Mouse (Mus musculus): ENCODE results near the gene Itih2.

Gene Itih2

DNA sequence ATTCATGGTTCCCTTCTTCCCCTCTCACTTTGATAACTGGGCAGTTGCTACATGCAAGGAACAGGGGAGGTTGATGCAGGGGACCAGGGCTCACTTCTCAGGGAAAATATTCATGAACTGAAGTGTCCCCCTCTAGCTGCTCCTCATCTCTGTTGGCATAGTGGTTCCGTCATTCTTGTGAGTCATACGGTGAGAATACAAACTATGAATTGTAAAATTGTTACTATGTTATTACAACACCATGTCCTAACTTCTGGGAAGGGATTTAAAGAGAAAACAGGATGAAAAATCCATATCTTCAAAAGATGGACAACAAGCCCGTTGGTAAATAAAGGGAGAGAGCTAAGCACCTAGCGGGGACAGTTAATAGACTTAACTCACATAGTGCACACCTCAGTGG is at the start of gene Itih2:
TSS of gene Itih2 (minus strand) at position 101 of the 400 bp plus-strand sequence.
- DNase-seq: no peak

DNA sequence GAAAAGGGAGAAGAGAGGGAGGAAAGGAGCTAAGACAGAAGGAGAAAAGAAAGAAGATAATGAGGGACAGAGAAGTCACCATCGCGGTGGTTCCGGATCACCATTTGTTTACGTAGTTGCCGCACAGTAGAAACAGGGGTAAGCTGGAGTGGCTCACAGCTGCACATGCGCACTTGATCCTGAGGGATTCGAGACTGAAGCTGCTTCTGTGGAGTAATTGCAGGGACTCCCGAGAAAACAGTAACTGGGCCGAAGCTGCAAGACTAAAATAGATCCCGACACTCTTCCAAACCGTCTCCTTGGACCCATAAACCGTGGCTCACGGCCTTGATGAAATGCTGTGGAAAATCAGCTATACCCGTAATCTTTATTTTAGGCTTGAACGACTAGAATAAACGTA is 38.8 kb upstream of the Itih2 start:
- DNase-seq: no peak

DNA sequence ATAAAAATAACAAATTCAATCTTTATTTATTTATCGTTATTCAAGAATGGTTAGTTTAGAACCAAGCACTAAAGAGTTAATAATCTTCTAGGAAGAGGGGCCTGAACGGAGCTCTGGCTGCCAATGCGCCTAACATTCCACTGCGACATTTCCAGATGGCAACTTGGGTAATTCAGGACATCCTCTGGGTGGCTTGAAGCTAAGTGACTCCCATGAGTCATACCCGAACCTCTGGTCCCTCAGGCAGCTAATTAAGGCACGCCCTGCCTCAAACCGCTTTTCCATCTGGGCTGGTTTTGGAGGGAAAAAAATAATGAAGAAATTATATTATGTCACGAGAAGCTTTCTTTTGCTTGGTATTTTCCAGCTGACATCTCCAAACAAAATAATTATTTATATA is 36.8 kb upstream of the Itih2 start:
- no peak for DNase-seq

DNA sequence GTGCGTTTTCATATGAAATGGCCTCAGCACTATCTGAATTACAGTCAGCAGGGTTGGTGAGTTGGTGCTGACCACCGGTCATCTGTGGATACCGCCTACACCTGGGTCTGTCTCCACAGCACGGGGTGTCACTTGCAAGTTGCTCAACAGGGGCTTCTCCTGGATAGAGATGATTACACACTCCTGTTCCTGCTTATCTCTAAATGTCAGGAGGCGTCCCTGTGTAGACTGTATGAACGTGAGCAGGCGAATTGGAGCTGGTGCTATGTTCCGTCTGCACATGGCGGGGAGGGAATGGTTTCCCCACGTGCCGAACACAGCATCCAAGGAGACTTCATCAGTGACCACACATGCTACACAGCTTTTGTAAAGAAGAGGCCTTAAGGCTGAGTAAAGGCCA is 36.1 kb upstream of the Itih2 start:
- no peak for DNase-seq

DNA sequence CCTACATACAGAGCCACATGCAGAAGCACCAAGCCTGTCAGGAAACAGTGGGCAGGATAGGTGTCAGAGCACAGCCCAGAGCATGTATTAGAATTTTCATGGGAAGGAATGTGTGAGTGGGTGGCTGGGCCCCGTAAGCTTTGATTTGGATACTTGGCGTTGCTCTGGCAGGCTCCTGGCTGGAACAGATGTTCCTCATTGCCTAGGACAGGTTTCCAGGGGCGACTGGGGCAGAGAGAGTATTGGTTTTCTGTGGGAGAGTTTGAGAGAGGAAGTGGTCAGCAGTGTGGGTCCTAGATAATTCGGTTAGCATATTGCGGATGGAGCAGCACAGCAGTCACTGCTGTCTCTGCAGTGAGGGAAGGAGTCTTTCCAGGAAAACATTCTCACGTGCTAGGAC is 35.4 kb upstream of the Itih2 start:
- no peak for DNase-seq

DNA sequence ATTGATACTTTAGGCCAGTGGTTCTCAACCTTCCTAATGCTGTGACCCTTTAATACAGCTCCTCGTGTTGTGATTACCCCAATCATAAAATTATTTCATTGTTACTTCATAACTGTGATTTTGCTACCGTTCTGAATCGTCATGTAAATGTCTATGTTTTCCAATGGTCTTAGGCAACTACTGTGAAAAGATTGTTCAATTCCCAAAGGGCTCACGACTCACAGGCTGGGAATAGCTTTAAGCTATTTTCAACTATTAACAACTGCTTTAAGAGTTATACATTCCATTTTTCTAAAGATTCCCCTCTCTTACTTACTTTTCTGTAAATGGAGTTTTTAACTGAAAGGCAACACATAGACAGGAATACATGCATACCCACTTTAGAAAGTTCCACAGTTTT is 30.8 kb upstream of the Itih2 start:
- no peak for DNase-seq

DNA sequence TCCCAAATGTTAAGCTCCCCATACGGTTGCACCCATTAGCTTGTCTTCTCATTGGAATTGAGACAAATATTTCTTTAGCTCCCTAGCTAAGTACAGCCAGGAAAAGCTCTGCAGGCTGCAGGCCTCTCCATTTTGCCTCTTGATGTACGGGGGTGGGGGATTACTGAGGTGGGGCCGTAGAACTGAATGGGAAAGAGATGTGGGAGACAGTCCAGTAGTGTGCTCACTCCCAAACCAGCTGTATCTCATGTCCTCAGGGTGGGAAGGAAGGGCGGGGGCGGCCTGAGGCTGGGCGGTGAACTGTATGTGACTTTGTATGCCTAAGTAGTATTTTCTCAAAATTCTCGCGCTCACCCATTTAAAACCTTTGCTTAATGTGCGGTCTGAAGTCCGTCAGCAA is 26.0 kb upstream of the Itih2 start:
- DNase-seq: no peak

DNA sequence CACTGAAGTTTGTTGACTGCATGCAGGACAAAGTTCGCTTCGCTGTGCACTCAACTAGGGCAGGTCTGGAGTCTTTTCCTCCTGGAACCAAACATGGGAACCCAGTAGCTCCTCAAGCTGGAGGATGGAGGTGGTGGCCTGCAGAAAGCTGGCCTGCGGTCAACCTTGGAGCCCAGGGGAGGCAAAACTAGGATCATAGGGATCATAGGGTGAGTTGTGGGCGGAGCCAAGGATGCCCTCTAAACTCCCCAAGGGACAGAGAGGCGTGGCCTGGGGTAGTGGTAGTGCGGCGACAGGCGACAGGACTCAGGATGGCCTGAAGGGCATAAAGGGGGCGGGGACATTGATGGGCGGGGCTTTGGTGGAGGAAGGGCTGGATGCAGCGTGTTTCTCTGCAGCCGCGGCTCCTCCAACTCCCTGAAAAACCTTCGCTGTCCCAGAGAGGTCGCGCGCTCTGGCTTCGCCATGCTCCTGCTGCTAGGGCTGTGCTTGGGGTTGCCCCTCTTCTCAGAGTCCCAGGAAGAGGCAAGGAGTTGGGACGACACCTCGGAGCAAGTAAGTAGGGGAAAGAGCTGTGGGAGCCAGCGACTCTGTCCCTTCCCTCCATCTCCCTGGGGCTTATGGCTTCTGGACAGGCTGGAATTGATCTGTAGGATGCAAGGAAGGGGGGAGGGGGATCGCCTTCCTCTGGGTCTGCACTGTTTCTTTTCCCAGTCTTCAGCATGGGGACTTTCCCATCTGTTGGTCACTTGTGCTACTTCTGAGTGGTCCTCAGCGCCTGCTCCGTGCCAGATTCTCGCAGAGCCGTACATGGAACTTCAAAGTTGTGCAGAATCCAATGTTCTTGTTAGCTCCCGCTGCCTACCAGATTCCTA is 22.2 kb upstream of the Itih2 start, which contains the start of gene Itih5:
TSS of gene Itih5 (plus strand) at position 371 of the 875 bp plus-strand sequence.
- DNase-seq: peak; percentile 83

DNA sequence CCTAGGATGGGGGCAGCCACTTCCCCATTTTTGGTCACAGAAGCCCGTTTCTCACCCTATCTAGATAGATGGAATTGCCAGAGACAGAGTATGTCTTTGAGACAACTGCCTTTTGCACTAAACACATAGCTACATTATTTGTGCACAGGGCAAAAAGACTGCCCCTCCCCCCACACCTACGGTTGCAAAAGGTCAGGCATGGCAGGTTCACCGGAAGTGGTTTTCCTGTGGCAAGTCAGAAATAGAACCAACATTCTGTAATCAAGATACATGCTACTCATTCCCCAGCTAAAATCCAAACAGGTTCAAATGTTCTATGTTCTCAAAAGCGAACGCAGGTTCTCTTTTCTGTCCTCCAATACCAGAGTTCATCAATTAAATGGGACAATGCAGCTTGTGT is 21.4 kb upstream of the Itih2 start:
- DNase-seq: no peak

DNA sequence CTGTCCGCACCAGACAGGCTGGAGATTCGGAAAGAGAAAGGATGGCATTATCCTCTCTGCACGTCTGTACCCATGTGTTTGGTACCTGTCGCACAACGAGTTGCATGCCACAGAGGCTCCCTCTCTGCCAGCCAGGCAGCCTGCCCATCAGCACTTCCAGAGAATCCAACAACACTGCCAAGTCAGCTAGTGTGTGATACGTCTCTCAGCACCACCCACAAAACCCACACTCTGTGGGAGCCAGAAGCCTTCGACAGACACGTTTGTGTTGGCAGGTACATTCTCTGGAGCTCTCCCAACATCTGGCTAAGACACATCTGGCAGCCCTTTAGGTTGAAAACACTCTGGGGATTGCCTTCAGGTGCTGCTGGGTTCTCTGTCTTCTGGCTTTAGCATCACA is 16.0 kb upstream of the Itih2 start:
- DNase-seq: no peak

DNA sequence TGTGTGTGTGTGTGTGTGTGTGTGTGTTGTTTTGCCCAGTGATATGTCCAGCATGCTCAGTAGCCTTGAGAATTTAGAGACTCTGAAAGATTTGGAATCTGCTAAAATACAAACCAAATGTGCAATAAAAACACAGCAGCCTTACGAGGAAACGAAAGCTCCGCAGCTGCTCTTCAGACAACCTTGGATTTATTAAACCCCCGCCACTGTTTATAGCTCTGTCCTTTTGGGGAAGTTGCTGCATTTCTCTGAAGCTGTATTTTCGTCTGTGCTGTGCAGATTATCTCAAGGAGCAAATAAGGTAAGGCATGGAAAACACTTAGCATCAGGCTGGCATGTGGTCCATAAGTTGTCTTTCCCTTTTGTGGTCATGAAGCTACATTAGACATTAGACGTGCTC is 14.3 kb upstream of the Itih2 start:
- peak; percentile 28 for DNase-seq

DNA sequence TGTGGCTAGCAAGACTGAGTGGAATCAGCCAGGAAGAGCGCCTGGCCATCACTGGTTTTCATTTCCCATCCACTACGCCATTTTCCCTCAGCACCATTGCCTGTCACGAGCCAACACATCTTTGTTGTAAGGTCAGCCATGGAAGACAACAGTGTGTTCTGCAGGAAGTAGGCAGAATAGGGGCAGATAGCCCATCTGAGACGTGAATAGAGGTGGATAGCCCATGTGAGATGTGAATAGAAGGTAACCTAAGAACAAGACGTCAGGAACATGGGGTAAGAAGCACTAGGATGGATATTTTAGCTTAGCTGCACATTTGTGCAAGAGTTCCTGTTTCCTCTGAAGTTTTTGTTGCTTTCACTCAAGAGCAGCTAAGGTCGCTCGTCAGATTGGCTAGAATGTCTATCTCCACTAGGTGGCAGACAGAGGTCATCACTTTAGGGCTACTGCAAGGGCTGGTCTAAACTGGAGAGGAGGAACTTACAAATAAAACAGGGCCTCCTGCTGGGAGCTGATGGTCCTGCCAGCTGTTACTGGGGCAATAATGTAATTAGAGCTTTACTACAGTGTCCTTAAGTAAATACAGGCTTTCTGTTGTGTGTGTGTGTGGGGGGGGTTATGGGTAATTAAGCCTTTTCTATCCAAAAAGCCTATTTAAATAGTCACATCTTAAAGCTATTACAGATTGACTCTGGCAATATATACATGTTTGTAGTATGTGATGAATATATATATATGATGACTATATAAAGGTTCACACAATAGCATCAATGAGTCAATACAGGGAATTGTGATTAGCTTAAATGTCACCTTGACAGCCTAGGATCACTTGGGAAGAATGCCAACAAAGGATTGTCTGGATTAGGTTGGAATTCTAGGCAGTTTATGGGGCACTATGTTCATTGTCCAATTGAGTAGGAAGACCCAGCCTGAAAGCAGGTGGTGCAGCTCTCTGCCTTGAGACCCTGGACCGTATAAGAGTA is 11.6 kb upstream of the Itih2 start:
- DNase-seq: peak; percentile 80

DNA sequence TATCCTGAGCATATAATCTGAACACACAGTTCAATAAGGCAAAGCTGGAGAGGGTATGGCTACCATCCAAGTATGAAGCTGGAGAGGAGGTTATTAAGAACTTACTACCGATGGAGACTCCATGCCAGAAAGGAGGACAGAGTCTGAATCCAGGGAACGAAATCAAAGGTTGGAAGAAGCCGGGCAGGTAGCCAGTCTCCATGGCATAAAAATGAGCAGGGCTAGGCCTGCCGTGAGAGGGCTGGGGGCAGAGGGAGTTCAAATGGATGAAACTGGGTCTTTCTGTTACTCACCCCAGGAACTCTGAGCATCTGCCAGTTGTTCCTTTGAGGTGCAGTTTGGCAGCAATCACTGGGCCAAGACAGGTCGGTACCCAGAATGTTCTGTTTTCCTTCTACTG is 9.3 kb upstream of the Itih2 start:
- peak; percentile 13 for DNase-seq

DNA sequence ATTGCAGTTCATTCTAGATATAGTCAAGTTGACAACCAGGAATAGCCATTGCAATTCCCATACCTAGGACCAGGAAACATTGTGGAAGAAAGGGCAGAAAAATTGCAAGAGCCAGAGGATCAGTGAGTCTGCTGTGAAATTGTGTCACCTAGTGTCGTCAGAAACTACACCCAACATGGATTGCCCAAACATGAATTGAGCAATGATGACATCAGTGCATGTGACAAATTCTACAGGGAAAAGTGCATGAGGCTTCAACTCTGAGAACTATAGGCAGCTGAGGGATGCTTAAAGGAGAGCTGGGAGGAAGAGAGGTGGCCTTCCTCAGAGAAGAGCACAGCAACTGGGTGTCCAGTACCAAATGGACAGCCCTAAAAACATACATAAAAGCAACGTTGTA is 6.1 kb upstream of the Itih2 start:
- DNase-seq: no peak

DNA sequence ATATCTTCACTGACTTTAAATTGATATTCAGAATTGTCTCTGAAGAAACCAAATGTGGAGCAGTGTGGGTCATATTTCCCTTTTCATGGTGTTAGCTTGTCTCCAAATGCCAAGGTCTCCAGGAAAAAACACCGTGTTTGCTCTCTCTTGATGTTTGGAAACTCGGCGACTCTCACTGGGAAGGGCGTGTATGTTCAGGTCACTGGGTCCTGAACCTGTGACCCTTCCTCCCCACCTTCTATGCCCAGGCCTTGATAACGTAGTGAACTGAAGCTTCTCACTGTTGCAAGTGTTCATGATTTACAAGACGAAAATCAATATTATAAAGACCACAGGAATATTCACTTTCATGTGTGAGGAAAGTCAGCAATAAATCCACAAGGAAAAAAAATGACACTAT is 2.7 kb upstream of the Itih2 start:
- DNase-seq: no peak

DNA sequence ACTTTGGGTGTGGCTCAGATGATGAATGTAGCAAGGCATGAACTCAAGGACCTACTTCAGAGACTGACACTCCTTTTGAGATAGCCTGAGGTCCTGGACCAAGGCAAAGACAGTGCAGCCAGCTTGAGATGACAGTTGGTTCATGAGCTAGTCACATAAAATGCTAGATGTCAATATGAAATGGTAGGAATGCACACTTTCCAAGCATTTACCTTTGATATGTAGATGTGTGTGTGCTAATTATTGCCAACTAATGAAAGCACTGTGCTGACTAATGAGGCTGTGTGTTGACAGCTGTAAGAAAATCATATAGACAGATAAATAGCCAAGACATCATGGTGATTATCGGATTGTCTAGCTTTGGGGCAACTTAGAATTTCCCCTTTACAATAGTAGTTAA is 932 bp upstream of the Itih2 start:
- DNase-seq: no peak

DNA sequence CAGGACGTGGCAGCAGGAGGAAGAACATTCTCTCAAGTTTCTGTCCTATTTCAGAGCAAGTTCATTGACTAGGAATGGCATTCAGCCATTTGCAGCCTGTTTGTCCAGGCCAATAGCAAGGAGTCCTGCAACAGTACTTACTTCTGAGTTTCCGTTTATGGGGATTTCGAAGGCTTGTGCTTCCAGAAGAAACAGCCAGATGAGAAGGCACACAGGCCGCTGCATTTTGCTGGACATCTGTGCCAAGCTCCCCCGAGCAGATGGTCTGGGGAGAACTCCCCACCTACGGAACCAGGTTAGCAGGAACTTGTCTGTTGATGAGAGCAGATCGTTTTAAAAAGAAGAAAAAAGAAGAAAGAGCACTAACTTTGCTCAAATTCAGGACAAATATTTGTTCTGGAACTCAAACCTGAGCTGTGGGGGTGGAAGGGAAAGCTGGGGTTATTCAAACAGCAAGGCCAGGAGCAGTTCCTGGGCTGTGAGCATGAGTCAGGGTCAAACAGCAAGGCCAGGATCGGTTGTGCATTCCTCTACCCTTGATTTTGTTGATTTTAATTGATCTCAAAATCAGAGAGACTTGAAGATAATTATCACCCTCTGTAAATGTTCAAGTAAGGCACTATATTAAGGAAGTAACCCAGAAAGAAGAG is 730 bp downstream of the Itih2 start:
- peak; percentile 18 for DNase-seq

DNA sequence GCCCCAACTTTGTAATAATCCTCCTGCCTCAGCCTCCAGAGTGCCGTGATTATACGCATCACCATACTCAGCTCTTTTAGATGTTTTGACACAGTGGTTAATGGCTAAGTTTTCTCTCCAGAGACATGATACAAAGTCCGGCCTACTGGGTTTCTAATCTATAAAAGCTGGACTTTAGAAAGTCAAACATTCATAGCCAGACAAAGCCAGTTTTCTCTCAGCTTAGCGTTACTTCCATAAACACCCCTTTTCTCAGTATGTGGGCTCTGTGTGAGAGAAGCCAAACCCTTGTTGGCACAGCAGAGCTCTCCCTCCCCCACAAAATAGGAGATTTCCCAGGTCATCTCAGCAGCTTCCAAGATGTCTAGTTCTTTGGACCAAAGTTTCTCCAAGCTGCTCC is 2.6 kb downstream of the Itih2 start:
- DNase-seq: no peak

DNA sequence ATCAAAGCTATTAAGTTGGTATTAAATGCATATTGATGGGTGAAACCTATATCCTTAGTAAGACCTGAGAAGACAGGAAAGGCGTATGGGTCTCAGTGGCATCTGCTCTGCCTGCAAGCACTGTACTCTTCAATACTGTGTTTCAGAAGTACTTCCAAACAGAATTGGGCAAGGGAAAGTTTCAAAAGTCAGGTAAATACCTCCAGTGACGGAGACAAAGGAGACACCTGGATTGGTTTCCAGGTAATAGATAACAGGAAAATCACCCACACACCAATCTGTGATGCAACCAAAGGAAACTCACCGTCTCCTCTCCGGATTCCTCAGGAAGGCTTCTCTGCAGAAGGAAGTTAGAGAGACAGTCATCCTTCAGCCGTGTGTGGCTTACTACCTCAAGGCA is 3.7 kb downstream of the Itih2 start:
- no peak for DNase-seq

DNA sequence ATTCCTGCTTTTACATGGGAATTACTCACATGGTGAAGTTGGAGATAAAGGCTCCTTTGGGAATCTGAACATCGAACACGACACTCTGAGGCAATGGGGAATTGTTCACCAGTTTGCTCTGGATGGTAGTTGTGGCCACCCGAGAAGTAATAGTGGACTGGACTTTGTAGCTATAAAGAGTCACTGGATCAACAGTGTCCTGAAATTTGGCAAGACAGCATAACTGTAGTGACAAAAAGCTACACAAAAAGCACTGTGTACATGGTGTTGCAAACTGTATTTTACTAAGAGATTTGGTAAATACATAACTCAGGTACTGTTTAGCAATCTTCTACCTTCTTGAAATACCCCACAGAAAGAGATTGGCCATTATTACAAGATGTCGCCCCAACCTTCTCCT is 5.1 kb downstream of the Itih2 start:
- DNase-seq: no peak

DNA sequence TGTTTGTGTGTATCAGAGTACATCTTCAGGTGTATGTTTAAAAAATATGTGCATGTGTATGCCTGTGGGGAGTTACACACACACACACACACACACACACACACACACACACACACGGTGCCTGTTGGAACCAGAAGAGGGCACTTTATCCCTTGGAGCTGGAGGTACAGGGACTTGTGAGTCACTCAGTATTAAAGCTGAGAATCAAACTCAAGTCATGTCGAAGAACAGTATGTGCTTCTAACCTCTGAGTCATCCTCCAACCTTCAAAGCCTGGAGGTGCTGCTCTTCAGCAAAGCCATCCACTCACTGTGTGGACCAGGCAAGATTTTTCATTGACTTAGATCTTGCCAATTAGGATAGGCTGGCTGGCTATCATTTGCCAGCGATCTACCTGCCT is 9.4 kb downstream of the Itih2 start:
- no peak for DNase-seq

DNA sequence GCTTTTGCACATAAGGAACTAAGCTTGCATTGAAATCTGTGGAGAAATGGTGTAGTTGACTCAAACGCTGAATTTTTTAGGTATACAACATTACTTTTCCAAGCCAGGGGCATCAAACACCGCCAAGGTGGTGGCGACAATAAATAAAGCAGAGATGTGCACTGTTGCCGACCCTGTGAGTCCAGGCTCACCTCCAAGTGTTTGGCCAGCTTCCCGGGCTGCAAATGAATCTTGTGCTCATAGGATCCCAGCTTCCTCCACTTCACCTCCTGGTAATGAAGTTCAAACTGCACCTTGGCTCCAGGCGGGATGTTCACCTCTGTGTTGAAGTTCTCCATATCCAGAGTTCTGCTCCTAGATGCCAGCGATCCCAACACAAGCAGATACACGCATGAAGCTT is 11.9 kb downstream of the Itih2 start:
- no peak for DNase-seq

DNA sequence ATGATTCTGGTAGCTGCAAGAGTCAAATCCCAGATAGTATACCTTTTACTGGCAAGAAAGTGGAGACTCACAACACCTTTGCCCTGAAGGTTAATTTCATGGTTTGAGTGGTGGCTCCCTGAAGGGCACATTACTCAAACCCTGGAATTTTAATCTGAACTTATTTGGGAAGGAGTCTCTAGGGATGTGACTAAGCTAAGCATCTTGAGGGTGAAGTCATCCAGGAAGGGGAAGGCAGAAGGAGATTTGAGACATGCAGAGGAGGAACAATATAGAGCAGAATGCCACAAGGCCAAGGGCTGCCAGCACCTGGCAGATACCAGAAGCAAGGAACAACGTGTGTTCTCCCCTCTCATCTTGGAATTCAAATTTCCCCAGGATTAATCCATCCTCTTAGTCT is 12.4 kb downstream of the Itih2 start:
- DNase-seq: no peak

Measured in kidney, postnatal 10 days (tissue).